Mouse (Mus musculus): Measurements from ENCODE around the gene Clec16a. TPM values are rescaled to one million over a fixed set of nuclear protein-coding genes. Genes with fewer than 3 reads are reported as not detected.
A peak's percentile ranks its signal among the peaks of the same experiment; 100 is the strongest.

The Clec16a gene
- polyA plus RNA-seq, 1 experiment from 2014 or later: 68.7 TPM

- no peaks in the 10 kb centered on the region for H3K9me3 ChIP-seq (ENCODE audit: control insufficient read depth, low read length)
- ATAC-seq (ENCODE audit: low FRiP score) (no peak), DNase-seq (ENCODE audit: low spot score) (no peak)
- H3K4me3 ChIP-seq (replicated peaks; ENCODE audit: low read length): no peak overlapping the region
- no peak overlapping the region for H3K4me2 ChIP-seq (replicated peaks)
- H3K27ac ChIP-seq: no peak overlapping the region
- no peaks in the 10 kb centered on the region for H3K4me1 ChIP-seq (replicated peaks; ENCODE audit: control insufficient read depth, insufficient read depth, low read length)
- H3K27me3 ChIP-seq (ENCODE audit: control insufficient read depth, insufficient read depth, low read length): no peaks in the 10 kb centered on the region
- 88% methylated on average over 3 of the region's 3 CpGs for WGBS
- peaks cover 15% of the 10 kb centered on the region for H3K36me3 ChIP-seq (replicated peaks; ENCODE audit: control insufficient read depth, insufficient read depth)
- no peak overlapping the region for H3K9ac ChIP-seq
Measured at GRCm38 (mm10) chr16:10528382-10528781, 16.8 kb upstream of the Clec16a start.

GRCm38 (mm10) chr16:10530179-10530578 lies 15.0 kb upstream of the Clec16a start:
- no peaks in the 10 kb centered on the region for H3K4me1 ChIP-seq (replicated peaks; ENCODE audit: control insufficient read depth, insufficient read depth, low read length)
- DNase-seq (ENCODE audit: low spot score): no peak
- H3K27ac ChIP-seq: no peak overlapping the region
- no peak overlapping the region for H3K9ac ChIP-seq
- 96% methylated on average over 4 of the region's 4 CpGs for WGBS
- no peak for ATAC-seq (ENCODE audit: low FRiP score)
- no peak overlapping the region for H3K4me3 ChIP-seq (replicated peaks; ENCODE audit: low read length)
- H3K27me3 ChIP-seq (ENCODE audit: control insufficient read depth, insufficient read depth, low read length): no peaks in the 10 kb centered on the region
- H3K36me3 ChIP-seq (replicated peaks; ENCODE audit: control insufficient read depth, insufficient read depth): peaks cover 15% of the 10 kb centered on the region
- H3K9me3 ChIP-seq (ENCODE audit: control insufficient read depth, low read length): no peaks in the 10 kb centered on the region
- H3K4me2 ChIP-seq (replicated peaks): no peak overlapping the region

GRCm38 (mm10) chr16:10533781-10534180 lies 11.4 kb upstream of the Clec16a start:
- no peaks in the 10 kb centered on the region for H3K9me3 ChIP-seq (ENCODE audit: control insufficient read depth, low read length)
- no peaks in the 10 kb centered on the region for H3K27me3 ChIP-seq (ENCODE audit: control insufficient read depth, insufficient read depth, low read length)
- no peak overlapping the region for H3K9ac ChIP-seq
- ATAC-seq (ENCODE audit: low FRiP score) (no peak), DNase-seq (ENCODE audit: low spot score) (no peak)
- no peaks in the 10 kb centered on the region for H3K4me1 ChIP-seq (replicated peaks; ENCODE audit: control insufficient read depth, insufficient read depth, low read length)
- H3K36me3 ChIP-seq (replicated peaks; ENCODE audit: control insufficient read depth, insufficient read depth): peaks cover 15% of the 10 kb centered on the region
- H3K4me3 ChIP-seq (replicated peaks; ENCODE audit: low read length): no peak overlapping the region
- H3K27ac ChIP-seq: no peak overlapping the region
- H3K4me2 ChIP-seq (replicated peaks): no peak overlapping the region
- WGBS: 96% methylated on average over 4 of the region's 4 CpGs

- Histone ChIP-seq H3K4me2 (replicated peaks) (no peak overlapping the region), H3K4me1 (replicated peaks; ENCODE audit: control insufficient read depth, insufficient read depth, low read length) (peaks cover 6% of the 10 kb centered on the region), H3K4me3 (replicated peaks; ENCODE audit: low read length) (no peak overlapping the region), H3K9ac (no peak overlapping the region), H3K27me3 (ENCODE audit: control insufficient read depth, insufficient read depth, low read length) (no peaks in the 10 kb centered on the region), H3K27ac (no peak overlapping the region), H3K9me3 (ENCODE audit: control insufficient read depth, low read length) (no peaks in the 10 kb centered on the region), H3K36me3 (replicated peaks; ENCODE audit: control insufficient read depth, insufficient read depth) (peaks cover 11% of the 10 kb centered on the region)
- ATAC-seq (ENCODE audit: low FRiP score): no peak
- WGBS: 68% methylated on average over 7 of the region's 7 CpGs
- no peak for DNase-seq (ENCODE audit: low spot score)
Measured at GRCm38 (mm10) chr16:10534567-10534966, 10.6 kb upstream of the Clec16a start.

- DNase-seq (ENCODE audit: low spot score): no peak
- Histone ChIP-seq H3K9me3 (ENCODE audit: control insufficient read depth, low read length) (no peaks in the 10 kb centered on the region), H3K4me3 (replicated peaks; ENCODE audit: low read length) (no peak overlapping the region), H3K9ac (no peak overlapping the region), H3K27me3 (ENCODE audit: control insufficient read depth, insufficient read depth, low read length) (no peaks in the 10 kb centered on the region), H3K4me1 (replicated peaks; ENCODE audit: control insufficient read depth, insufficient read depth, low read length) (peaks cover 24% of the 10 kb centered on the region), H3K4me2 (replicated peaks) (no peak overlapping the region), H3K27ac (no peak overlapping the region), H3K36me3 (replicated peaks; ENCODE audit: control insufficient read depth, insufficient read depth) (peaks cover 6% of the 10 kb centered on the region)
- ATAC-seq (ENCODE audit: low FRiP score): no peak
- WGBS: 89% methylated on average over 5 of the region's 5 CpGs
Measured at GRCm38 (mm10) chr16:10536323-10536722, 8.8 kb upstream of the Clec16a start.

- DNase-seq (ENCODE audit: low spot score) (no peak), ATAC-seq (ENCODE audit: low FRiP score) (no peak)
- peaks cover 4% of the 10 kb centered on the region for H3K36me3 ChIP-seq (replicated peaks; ENCODE audit: control insufficient read depth, insufficient read depth)
- WGBS: 82% methylated on average over 3 of the region's 3 CpGs
- no peak overlapping the region for H3K27ac ChIP-seq
- no peak overlapping the region for H3K4me2 ChIP-seq (replicated peaks)
- peaks cover 30% of the 10 kb centered on the region for H3K4me1 ChIP-seq (replicated peaks; ENCODE audit: control insufficient read depth, insufficient read depth, low read length)
- no peaks in the 10 kb centered on the region for H3K9me3 ChIP-seq (ENCODE audit: control insufficient read depth, low read length)
- H3K27me3 ChIP-seq (ENCODE audit: control insufficient read depth, insufficient read depth, low read length): no peaks in the 10 kb centered on the region
- H3K4me3 ChIP-seq (replicated peaks; ENCODE audit: low read length): no peak overlapping the region
- H3K9ac ChIP-seq: no peak overlapping the region; the same call in 1 of the 2 replicates
Measured at GRCm38 (mm10) chr16:10536961-10537360, 8.2 kb upstream of the Clec16a start.

GRCm38 (mm10) chr16:10540763-10541597 lies 4.2 kb upstream of the Clec16a start:
- peak overlapping the region; percentile 89 for H3K9ac ChIP-seq
- H3K27ac ChIP-seq: no peak overlapping the region
- 75% methylated on average over 16 of the region's 16 CpGs for WGBS
- no peaks in the 10 kb centered on the region for H3K27me3 ChIP-seq (ENCODE audit: control insufficient read depth, insufficient read depth, low read length)
- ATAC-seq (ENCODE audit: low FRiP score) (no peak), DNase-seq (ENCODE audit: low spot score) (no peak)
- H3K4me2 ChIP-seq (replicated peaks): peak overlapping the region; percentile 75
- H3K9me3 ChIP-seq (ENCODE audit: control insufficient read depth, low read length): no peaks in the 10 kb centered on the region
- peaks cover 35% of the 10 kb centered on the region for H3K4me1 ChIP-seq (replicated peaks; ENCODE audit: control insufficient read depth, insufficient read depth, low read length)
- H3K4me3 ChIP-seq (replicated peaks; ENCODE audit: low read length): peak overlapping the region; percentile 87
- H3K36me3 ChIP-seq (replicated peaks; ENCODE audit: control insufficient read depth, insufficient read depth): no peaks in the 10 kb centered on the region

- ATAC-seq (ENCODE audit: low FRiP score): no peak
- WGBS: 40% methylated on average over 7 of the region's 7 CpGs
- H3K9ac ChIP-seq: peak overlapping the region; percentile 89
- peak overlapping the region; percentile 87 for H3K4me3 ChIP-seq (replicated peaks; ENCODE audit: low read length)
- peak overlapping the region; percentile 75 for H3K4me2 ChIP-seq (replicated peaks)
- H3K36me3 ChIP-seq (replicated peaks; ENCODE audit: control insufficient read depth, insufficient read depth): no peaks in the 10 kb centered on the region
- no peaks in the 10 kb centered on the region for H3K27me3 ChIP-seq (ENCODE audit: control insufficient read depth, insufficient read depth, low read length)
- no peak for DNase-seq (ENCODE audit: low spot score)
- no peak overlapping the region for H3K27ac ChIP-seq
- H3K4me1 ChIP-seq (replicated peaks; ENCODE audit: control insufficient read depth, insufficient read depth, low read length): peaks cover 40% of the 10 kb centered on the region
- H3K9me3 ChIP-seq (ENCODE audit: control insufficient read depth, low read length): no peaks in the 10 kb centered on the region
Measured at GRCm38 (mm10) chr16:10541598-10541930, 3.6 kb upstream of the Clec16a start.

GRCm38 (mm10) chr16:10542266-10542665 lies 2.9 kb upstream of the Clec16a start:
- H3K36me3 ChIP-seq (replicated peaks; ENCODE audit: control insufficient read depth, insufficient read depth): no peaks in the 10 kb centered on the region
- WGBS: 3% methylated on average over 22 of the region's 22 CpGs
- H3K9me3 ChIP-seq (ENCODE audit: control insufficient read depth, low read length): no peaks in the 10 kb centered on the region
- peaks cover 45% of the 10 kb centered on the region for H3K4me1 ChIP-seq (replicated peaks; ENCODE audit: control insufficient read depth, insufficient read depth, low read length)
- peak overlapping the region; percentile 87 for H3K4me3 ChIP-seq (replicated peaks; ENCODE audit: low read length)
- H3K27ac ChIP-seq: peak overlapping the region; percentile 80
- H3K9ac ChIP-seq: peak overlapping the region; percentile 89
- no peak for DNase-seq (ENCODE audit: low spot score)
- no peaks in the 10 kb centered on the region for H3K27me3 ChIP-seq (ENCODE audit: control insufficient read depth, insufficient read depth, low read length)
- no peak for ATAC-seq (ENCODE audit: low FRiP score)
- peak overlapping the region; percentile 75 for H3K4me2 ChIP-seq (replicated peaks)
